Mouse (Mus musculus) thymus, postnatal 10 days (tissue): ENCODE measurements around the gene Hdac5.

Experiments
- DNase-seq, 2 experiments: peaks; one replicate each; pipeline ENCODE4 v3.0.0; 2021; ENCODE audit warnings: low spot score in 2 of 2

Hdac5 gene

DNA sequence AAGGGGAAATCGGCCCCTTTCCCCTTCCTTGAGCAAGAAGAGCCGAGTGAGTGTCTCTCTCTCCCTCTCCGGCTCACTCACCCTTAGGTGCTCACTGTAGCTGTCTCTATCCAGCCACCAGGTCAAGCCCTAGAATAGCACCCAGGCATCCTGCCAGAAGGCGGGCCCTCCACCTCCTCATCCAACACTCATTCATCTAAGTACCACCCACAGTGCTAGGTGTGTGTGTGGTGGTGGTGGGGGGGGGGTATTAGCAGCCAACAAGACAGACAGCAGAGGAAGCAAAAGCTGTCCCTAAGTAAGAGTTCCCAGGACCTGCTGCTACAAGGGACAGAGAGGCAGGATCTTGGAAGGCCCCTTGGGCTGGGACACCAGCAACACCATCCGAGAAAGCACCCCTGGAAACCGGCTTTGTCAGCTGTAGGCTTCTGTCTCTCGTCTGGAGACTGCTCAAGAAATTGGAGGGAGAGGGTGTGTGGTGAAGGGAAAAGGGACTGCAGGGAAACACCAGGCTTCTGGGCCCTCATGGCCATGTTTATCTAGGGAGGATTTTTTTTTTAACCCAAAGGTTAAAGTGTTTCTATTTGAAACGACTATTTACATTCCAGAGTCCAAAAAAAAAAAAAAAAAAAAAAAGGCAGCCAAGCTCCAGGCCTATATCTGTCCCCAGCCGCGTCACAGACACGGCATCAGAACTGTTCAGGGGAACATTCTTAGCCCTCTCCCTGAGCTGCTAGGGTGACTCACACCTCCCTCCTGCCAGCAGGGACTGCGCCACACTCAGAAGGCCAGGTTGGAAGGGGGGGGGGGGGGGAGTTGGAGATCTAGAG lies 13.7 kb downstream of the Hdac5 start:
- no peak for DNase-seq

DNA sequence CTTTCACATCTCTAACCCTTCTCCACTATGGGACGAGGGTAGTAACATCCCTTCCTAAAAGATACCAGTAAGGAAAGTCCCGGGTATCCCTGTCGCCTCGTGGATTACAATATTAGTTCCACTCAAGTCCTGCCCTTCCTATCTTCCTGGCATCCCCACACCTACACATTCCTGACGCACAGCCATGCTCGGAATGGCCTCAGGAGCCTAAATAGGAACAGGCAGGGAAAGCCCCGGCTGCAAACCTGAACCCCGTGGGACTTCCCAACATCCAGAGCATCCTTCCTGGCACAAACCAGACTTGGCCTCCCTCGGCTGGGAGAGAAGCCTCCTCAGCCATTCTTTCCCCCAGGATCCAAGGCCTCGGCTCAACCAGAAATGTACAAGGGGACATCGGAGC lies 14.5 kb downstream of the Hdac5 start:
- no peak for DNase-seq

GRCm38 (mm10) chr11:102214430-102215156 lies 15.4 kb downstream of the Hdac5 start:
- no peak for DNase-seq

GRCm38 (mm10) chr11:102211936-102212341 lies 18.0 kb downstream of the Hdac5 start:
- no peak for DNase-seq

DNA sequence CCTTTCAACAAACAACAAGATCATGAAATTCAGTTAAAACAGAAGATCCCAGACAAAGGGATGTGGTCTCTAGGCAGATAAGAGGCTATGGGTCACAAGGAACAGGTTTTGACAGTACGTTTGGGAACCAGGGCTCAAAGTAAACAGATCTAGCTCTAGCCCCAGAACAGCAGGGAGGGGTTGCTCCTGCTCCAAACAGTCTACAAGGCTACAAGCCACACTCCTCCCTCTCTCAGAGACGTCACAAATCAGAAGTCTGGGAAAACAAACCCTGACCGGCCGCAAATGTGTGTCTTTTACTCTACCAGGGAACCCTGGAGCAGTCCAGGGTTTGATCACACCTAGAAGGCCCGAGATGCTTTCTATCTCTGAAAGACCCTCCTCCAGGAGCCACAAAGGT lies 19.0 kb downstream of the Hdac5 start:
- DNase-seq = no peak

- no peak for DNase-seq
Observed at GRCm38 (mm10) chr11:102210185-102210584, 19.8 kb downstream of the Hdac5 start.

DNA sequence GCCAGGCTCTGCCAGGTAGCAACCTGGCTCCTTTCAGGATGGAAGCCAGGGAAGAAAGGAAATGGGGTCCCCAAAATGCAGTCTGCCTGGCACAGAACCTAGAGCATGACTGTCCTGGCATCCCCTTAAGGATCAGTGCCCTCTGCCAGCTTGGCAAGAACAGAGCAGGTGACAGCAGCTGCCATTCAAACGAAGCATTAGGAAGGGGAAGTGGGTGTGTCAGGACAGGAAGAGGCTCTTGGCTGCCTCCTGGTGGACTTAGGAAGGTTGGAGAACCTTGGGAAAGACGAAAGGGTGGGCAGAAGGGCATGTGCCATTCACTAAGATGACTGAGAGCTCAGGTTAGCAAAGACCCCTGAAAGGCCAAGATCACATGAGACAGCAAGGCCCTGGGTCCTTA lies 20.2 kb downstream of the Hdac5 start:
- DNase-seq = peak in 1 of 2 experiments; percentile 38

- DNase-seq = no peak
Observed at GRCm38 (mm10) chr11:102208846-102209245, 21.1 kb downstream of the Hdac5 start.

- DNase-seq = no peak
Observed at GRCm38 (mm10) chr11:102207825-102208777, 21.9 kb downstream of the Hdac5 start.

DNA sequence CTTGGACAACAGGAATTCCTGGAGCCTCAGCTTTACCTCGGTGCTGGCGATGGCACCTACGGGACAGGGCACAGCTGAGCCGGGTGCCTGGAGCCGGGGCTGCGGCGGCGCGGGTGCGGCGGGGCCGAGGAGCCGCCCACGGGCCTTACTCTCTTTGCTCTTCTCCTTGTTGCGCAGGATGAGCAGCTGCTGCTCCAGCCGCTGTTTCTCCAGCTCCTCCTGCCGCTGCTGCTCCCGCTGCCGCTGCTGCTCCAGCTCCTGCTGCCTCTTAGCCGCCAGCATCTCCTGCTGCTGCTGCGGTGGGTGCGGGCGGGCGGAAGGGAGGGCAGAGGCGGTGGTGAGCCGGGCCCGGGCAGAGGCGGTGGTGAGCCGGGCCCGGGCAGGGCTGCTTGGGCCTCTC lies 23.5 kb downstream of the Hdac5 start:
- DNase-seq = no peak

- DNase-seq = no peak
Observed at GRCm38 (mm10) chr11:102201408-102201821, 28.6 kb downstream of the Hdac5 start.

- no peak for DNase-seq
Observed at GRCm38 (mm10) chr11:102199856-102200255, 30.1 kb downstream of the Hdac5 start.

GRCm38 (mm10) chr11:102198245-102198644 lies 31.7 kb downstream of the Hdac5 start:
- no peak for DNase-seq

DNA sequence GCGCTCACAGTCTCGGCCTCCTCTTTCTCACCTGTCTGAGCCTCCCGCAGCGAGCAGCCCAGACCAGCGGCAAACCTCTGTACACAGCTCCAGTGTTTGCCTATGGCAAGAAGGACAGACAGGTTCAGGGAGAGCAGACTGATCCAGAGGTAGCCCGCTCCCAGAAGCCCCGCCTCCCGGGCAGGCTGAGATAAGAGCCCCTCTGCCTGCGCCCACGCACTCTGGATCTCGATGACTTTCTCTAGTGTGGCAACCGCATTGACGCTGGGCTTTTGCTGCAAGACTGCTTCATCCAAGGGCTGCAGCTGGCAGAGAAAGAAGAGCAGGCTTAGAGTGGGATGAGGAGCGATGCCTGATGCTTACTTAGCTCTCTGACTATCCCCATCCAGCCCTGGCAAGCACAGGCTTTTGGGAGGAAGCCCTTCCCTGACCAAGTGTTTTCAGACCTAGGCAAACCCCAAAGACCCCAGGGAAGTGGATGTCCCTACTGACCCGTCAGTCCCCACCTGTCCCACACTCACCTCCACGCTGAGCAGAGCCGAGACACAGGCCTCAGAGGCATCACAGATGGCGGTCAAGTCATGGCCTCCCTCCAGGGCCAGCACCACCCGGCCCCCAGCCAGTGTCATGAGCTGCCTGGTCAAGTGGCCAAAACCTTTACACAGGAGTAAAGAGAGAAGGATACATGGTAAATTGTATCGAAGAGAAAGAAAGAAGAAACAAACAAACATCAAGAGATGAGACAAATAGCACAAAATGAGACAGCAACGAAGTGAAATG lies 33.8 kb downstream of the Hdac5 start:
- no peak for DNase-seq

DNA sequence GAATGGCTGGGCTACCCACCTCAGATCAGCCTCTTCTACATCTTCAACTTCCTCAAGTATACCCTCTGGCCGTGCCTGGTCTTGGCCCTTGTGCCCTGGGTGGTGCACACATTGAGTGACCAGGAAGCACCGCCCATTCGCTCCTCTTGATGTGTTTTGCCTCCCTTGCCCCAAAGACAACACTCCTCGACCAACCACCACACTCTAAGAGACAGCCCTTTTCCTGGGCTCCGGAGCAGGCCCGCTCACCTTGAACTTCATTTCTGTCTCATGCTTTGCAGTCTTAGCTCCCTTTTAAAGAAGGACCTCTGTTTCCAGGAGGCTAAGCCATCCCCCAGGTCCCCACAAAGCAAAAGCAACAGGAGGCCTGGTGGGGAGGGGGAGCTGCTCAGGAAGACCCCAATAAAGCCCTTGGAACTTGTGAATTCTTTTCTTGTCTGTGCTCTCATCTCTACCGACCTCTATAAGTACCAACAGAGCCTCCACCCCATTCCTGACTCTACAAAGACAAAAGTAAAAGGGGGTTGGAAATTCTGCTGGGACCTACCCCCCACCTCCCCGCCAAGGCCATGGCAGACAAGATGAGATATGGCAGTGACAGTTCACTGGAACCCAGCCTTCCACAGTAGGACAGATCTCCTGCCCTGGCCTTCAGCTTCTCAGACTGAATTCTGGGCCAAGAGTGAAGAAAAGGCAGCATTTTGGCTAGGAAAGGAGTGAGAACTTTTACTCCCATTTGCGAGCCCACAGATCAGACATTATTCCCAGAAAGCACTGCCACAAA lies 36.1 kb downstream of the Hdac5 start:
- no peak for DNase-seq

GRCm38 (mm10) chr11:102190848-102191247 lies 39.1 kb downstream of the Hdac5 start:
- DNase-seq = no peak

DNA sequence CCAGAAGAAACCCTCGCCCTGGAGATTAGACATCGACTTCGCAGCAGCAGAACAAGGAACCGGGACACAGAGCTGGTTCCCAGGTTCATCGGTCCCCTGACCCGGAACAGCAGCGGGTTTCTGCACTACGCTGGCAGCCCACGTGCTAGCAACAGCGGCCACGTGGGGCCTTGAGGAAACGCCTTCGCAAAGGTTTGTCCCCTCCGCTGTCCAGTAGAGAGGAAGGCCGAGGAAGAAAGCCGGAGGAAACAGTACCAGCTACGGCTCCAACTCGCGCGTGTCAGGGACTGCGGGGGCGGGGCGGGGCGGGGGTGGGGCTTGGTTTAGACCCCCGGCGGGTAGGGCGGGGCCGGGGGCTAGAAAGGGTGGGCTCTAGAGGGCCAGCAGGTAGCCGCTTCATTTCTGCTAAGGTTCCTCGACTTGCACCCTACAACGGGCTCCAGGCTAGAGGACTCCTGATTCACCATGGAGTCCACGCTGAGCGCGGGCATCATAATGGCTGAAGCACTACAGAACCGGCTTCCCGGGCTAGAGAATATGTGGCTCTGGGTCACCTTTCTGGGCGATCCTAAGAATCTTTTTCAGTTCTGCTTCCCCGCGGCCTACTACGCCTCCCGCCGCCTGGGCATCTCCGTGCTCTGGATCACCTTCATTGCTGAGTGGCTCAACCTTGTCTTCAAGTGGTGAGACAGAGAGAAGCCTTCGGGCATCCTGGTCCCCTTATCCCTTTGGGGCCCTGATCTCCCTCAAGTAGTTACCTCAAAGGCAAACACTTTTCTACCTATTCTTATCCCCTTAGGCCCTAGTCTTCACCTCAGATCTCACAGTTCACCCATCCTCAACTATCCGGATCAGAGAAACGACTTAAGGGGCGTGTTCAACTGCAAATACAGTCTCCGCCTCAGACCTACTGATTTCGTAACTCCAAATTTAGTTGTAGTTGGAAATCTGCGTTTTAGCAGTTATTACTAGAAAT lies 40.2 kb downstream of the Hdac5 start, which contains the start of gene G6pc3:
Gene G6pc3, plus strand, starts transcription at position 160 of the 976 bp plus-strand sequence.
- DNase-seq = peak; percentile 53 to 58

DNA sequence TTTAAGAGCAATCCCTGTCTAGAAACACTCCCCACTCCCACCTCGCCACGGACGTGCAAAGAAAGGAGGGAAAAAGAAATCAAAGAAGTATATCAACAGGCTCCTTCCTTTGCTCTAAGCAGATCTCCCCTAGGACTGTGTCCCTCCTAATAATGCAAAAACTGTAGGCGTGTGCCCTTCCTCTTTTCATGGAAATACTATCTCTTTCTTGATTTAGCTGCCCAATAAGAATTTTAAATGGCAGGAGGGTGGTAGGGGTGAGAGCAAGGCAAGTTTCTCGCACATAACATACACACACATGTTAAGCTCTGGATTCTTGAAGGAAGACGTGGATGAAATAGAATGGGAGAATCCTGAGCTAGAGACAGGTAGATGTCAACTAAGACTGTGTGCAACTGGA lies 41.0 kb downstream of the Hdac5 start:
- DNase-seq = no peak

DNA sequence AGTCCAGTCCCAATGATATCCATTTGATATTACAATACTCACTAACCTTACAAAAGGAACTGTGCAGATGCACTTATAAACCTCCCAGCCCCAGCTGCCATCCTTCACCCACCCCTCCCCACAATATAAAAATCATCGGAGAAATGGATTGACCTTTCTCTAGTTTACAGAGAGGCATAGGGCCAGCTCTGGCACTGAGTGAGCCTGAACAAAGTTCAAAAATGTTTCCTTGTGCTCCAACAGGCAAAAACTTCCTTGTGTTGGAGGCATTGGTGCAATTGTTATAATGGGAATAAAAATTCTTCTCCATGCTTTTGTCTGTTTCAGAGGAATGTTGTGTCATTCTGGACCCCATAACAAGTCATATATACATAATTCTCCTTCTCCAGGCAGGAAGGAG lies 43.7 kb downstream of the Hdac5 start:
- DNase-seq = no peak
